In genomic region chr1:23351756-23352155, GRCm38 (mm10) we compare ENCODE assay signal across 20 mouse cellular contexts. TPM values are rescaled to one million over a fixed set of nuclear protein-coding genes. Genes with fewer than 3 reads are reported as not detected.
DNase-seq lines count a peak whose midpoint lies in the region; ATAC-seq and TF ChIP-seq lines count a peak whose summit lies in the region.
"Had no signal": no experiment of that assay in that cellular context is flagged by ENCODE, and none has a peak within 500 bp of the region (broad histone marks: within the 10 kb centered on the region; RNA-seq: fewer than 3 reads in every experiment).

No protein-coding gene starts in this region.

- H3K4me2 ChIP-seq in midbrain, postnatal 0 days (ENCODE audit: low read depth, low read length, poor library complexity, severe bottlenecking): no peak overlapping the region
- H3K4me2 ChIP-seq in midbrain, embryonic 16.5 days (ENCODE audit: low read length): no peak overlapping the region
- H3K4me2 ChIP-seq: embryonic facial prominence, embryonic 13.5 days; hindbrain, embryonic 13.5 days; limb, embryonic 12.5 days; neural tube, embryonic 15.5 days had no signal

- intact Hi-C loops in heart, adult 2 months (cut with DNase I): no loop called here

- 42% methylated on average over 4 of the region's 4 CpGs for WGBS in heart, adult 2 months
- WGBS in heart, embryonic 10.5 days: 78% methylated on average over 4 of the region's 4 CpGs
- WGBS in midbrain, postnatal 0 days: 76% methylated on average over 4 of the region's 4 CpGs
- 77% methylated on average over 4 of the region's 4 CpGs for WGBS in midbrain, embryonic 16.5 days

- no peaks in the 10 kb centered on the region for H3K79me2 ChIP-seq in heart, adult 2 months (replicated peaks; ENCODE audit: control insufficient read depth, insufficient read depth, low read length)

- H3K27me3 ChIP-seq in heart, adult 2 months (ENCODE audit: control insufficient read depth, insufficient read depth, low read length): no peaks in the 10 kb centered on the region
- H3K27me3 ChIP-seq in heart, embryonic 10.5 days (ENCODE audit: insufficient read depth, poor library complexity, severe bottlenecking): no peaks in the 10 kb centered on the region
- no peaks in the 10 kb centered on the region for H3K27me3 ChIP-seq in midbrain, postnatal 0 days (ENCODE audit: insufficient read depth, low read length)
- no peaks in the 10 kb centered on the region for H3K27me3 ChIP-seq in midbrain, embryonic 16.5 days (ENCODE audit: control insufficient read depth, insufficient read depth, low read depth, low read length)
- H3K27me3 ChIP-seq: embryonic facial prominence, embryonic 13.5 days; hindbrain, embryonic 13.5 days; limb, embryonic 12.5 days; neural tube, embryonic 15.5 days had no signal

- DNase-seq in heart, adult 2 months: peak; percentile 20 to 36
- no peak for DNase-seq in heart, embryonic 10.5 days (ENCODE audit: low spot score)
- peak; percentile 51 for DNase-seq in midbrain, postnatal 0 days (ENCODE audit: low spot score)
- peak; percentile 53 to 68 for DNase-seq in cerebellum, postnatal 25 days
- no peak for DNase-seq in thymus, adult 18-20 months
- no peak for DNase-seq in urinary bladder, postnatal 10 days (ENCODE audit: low spot score)
- DNase-seq: adrenal gland, postnatal 14 days; gastrocnemius, postnatal 25 days; kidney, adult 8-10 months; kidney, postnatal 4 days; layer of hippocampus, postnatal 36 days; liver, postnatal 0 days had no signal

- no peak for TF ChIP-seq EP300 in heart, adult 2 months (IDR thresholded peaks at IDR 0.05; ENCODE audit: insufficient read depth, low read depth, low read length)

- H3K4me3 ChIP-seq in heart, adult 2 months: no peak overlapping the region
- H3K4me3 ChIP-seq in heart, embryonic 10.5 days: no peak overlapping the region
- no peak overlapping the region for H3K4me3 ChIP-seq in midbrain, postnatal 0 days (ENCODE audit: low read depth, low read length)
- no peak overlapping the region for H3K4me3 ChIP-seq in midbrain, embryonic 16.5 days (ENCODE audit: low read depth, low read length)
- H3K4me3 ChIP-seq: embryonic facial prominence, embryonic 13.5 days; hindbrain, embryonic 13.5 days; limb, embryonic 12.5 days; neural tube, embryonic 15.5 days had no signal

- no peak for TF ChIP-seq POLR2A in heart, adult 2 months (IDR thresholded peaks at IDR 0.05; ENCODE audit: insufficient read depth, low read depth, low read length)

- H3K9me3 ChIP-seq in heart, embryonic 10.5 days: no peaks in the 10 kb centered on the region
- no peaks in the 10 kb centered on the region for H3K9me3 ChIP-seq in midbrain, postnatal 0 days (ENCODE audit: low read length)
- no peaks in the 10 kb centered on the region for H3K9me3 ChIP-seq in midbrain, embryonic 16.5 days (replicated peaks; ENCODE audit: control insufficient read depth, low read length, poor library complexity, severe bottlenecking)
- H3K9me3 ChIP-seq: embryonic facial prominence, embryonic 13.5 days; G1E; hindbrain, embryonic 13.5 days; limb, embryonic 12.5 days; neural tube, embryonic 15.5 days had no signal

- no peaks in the 10 kb centered on the region for H3K4me1 ChIP-seq in heart, adult 2 months (ENCODE audit: control insufficient read depth, insufficient read depth, low read length)
- H3K4me1 ChIP-seq in heart, embryonic 10.5 days: no peaks in the 10 kb centered on the region
- H3K4me1 ChIP-seq in midbrain, postnatal 0 days (ENCODE audit: insufficient read depth, low read length): no peaks in the 10 kb centered on the region
- H3K4me1 ChIP-seq in midbrain, embryonic 16.5 days (ENCODE audit: control insufficient read depth, insufficient read depth, low read length): no peaks in the 10 kb centered on the region
- H3K4me1 ChIP-seq: embryonic facial prominence, embryonic 13.5 days; hindbrain, embryonic 13.5 days; limb, embryonic 12.5 days; neural tube, embryonic 15.5 days had no signal

- TF ChIP-seq CTCF in heart, adult 2 months (IDR thresholded peaks at IDR 0.05): no peak
- TF ChIP-seq CTCF in midbrain, postnatal 0 days (IDR thresholded peaks at IDR 0.05): no peak

- ATAC-seq in midbrain, postnatal 0 days (ENCODE audit: low FRiP score): no peak
- ATAC-seq in midbrain, embryonic 16.5 days: no peak
- ATAC-seq: forebrain, embryonic 16.5 days; liver, postnatal 0 days had no signal

- no peak overlapping the region for H3K27ac ChIP-seq in heart, adult 2 months
- no peak overlapping the region for H3K27ac ChIP-seq in heart, embryonic 10.5 days
- no peak overlapping the region for H3K27ac ChIP-seq in midbrain, postnatal 0 days (ENCODE audit: low read depth, low read length)
- no peak overlapping the region for H3K27ac ChIP-seq in midbrain, embryonic 16.5 days (ENCODE audit: low read length)
- H3K27ac ChIP-seq: embryonic facial prominence, embryonic 13.5 days; hindbrain, embryonic 13.5 days; limb, embryonic 12.5 days; macrophage; neural tube, embryonic 15.5 days had no signal

- no peak overlapping the region for H3K9ac ChIP-seq in heart, adult 2 months (ENCODE audit: low read depth, low read length)
- H3K9ac ChIP-seq in midbrain, postnatal 0 days (replicated peaks; ENCODE audit: low read length, poor library complexity, severe bottlenecking): no peak overlapping the region
- no peak overlapping the region for H3K9ac ChIP-seq in midbrain, embryonic 16.5 days (ENCODE audit: low read depth, low read length)
- H3K9ac ChIP-seq: embryonic facial prominence, embryonic 13.5 days; hindbrain, embryonic 13.5 days; limb, embryonic 12.5 days; liver, postnatal 0 days; neural tube, embryonic 15.5 days had no signal

- H3K36me3 ChIP-seq in heart, adult 2 months (ENCODE audit: control insufficient read depth, insufficient read depth, low read length): no peaks in the 10 kb centered on the region
- H3K36me3 ChIP-seq in heart, embryonic 10.5 days: no peaks in the 10 kb centered on the region
- no peaks in the 10 kb centered on the region for H3K36me3 ChIP-seq in midbrain, postnatal 0 days (ENCODE audit: insufficient read depth, low read length)
- H3K36me3 ChIP-seq in midbrain, embryonic 16.5 days (ENCODE audit: control insufficient read depth, insufficient read depth, low read length): no peaks in the 10 kb centered on the region
- H3K36me3 ChIP-seq: embryonic facial prominence, embryonic 13.5 days; G1E; hindbrain, embryonic 13.5 days; limb, embryonic 12.5 days; neural tube, embryonic 15.5 days had no signal

RNA-seq across cellular contexts. Expression of gene Ogfrl1, which starts 45.8 kb away (rescaled TPM):
- total RNA-seq in heart, adult 2 months (2021): 10 to 100 TPM; 13.1 to 20.0 TPM
- polyA plus RNA-seq in heart, adult 2 months (2012; rRNA removed): 7.2 and 12.0 TPM in 2 replicates
- 5.8 and 8.7 TPM in 2 replicates for polyA plus RNA-seq in heart, embryonic 10.5 days (2016; fragmentation: Nextera tagmentation; extraction: Ambion mirVana)
- 20.0 and 21.6 TPM in 2 replicates for total RNA-seq in midbrain, postnatal 0 days (2014; rRNA removed)
- polyA plus RNA-seq in midbrain, postnatal 0 days (2015; fragmentation: Nextera tagmentation; extraction: Ambion mirVana): 11.6 and 17.8 TPM in 2 replicates
- polyA plus RNA-seq in midbrain, embryonic 16.5 days (2015; fragmentation: Nextera tagmentation; extraction: Ambion mirVana): 10.3 and 12.3 TPM in 2 replicates

Comparison
In these comparisons a context has a peak if more than half of its experiments do, and no peak if none do; other contexts are left out.
1. DNase-seq: peak in heart, adult 2 months (2 of 2), midbrain, postnatal 0 days (single experiment) and cerebellum, postnatal 25 days (2 of 2); none in heart, embryonic 10.5 days (single experiment), thymus, adult 18-20 months (0 of 2) and urinary bladder, postnatal 10 days (single experiment).